8 mouse cellular contexts compared by ENCODE assay signal in the genomic region with DNA sequence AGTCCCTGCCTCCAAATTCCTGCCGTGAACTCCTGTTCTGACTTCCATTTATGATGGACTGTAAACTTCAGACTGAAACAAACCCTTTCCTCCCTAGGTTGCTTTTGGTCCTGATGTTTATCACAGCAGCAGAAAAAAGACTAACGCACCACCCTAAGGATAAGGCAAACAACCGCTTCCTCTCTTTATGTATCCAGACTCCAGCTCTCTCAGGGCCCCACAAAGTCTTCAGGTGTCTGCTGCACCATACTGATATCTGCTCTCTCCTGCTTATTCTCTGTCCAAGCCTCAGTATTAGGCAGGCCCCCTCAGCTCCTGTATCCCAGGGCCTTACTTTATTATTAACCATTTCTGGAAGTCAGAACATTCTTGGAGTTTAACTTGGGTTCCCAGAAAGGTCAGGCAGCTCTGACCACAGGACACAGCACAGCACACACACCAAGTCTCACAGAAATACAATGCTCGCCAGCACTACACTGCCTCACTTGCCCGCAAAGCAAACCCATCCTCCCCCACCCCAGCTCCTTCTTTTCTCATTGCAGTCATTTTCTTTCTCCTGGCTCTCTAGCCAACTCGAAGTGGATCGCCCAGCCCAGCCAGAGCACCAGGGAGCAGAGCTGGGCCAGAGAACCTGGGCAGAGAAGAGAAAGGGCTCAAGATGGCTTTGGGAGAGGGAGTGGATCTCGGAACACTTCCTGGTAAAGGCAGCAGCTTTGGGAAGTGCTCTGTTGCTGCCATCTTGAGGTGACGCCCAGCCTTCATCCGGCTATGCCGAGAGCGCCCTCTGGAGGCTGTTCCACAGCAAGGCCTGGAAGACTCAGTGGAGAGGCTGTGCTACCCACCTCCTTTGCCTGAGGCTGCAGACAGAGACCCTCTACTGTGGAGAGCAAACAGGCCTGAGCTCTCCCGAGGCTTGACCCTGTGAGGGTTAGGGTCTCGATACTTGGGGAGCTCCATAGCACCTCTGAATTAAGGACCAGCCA. TPM values are rescaled to one million over a fixed set of nuclear protein-coding genes. Genes with fewer than 3 reads are reported as not detected.
DNase-seq lines count a peak whose midpoint lies in the region; ATAC-seq and TF ChIP-seq lines count a peak whose summit lies in the region.

No protein-coding gene starts in this region.

- H3K4me1 ChIP-seq in hindbrain, postnatal 0 days (ENCODE audit: insufficient read depth, low read length): no peaks in the 10 kb centered on the region

- 0 out of 2 replicates have a peak overlapping the region, but pooled peaks have one; percentile 6 for H3K4me2 ChIP-seq in hindbrain, postnatal 0 days (ENCODE audit: low read depth, low read length)

- H3K36me3 ChIP-seq in hindbrain, postnatal 0 days (ENCODE audit: insufficient read depth, low read length): no peaks in the 10 kb centered on the region

- TF ChIP-seq CTCF in hindbrain, postnatal 0 days (IDR thresholded peaks at IDR 0.05; ENCODE audit: low read depth): peak; percentile 99

- peak overlapping the region; percentile 67 for H3K27ac ChIP-seq in hindbrain, postnatal 0 days

- DNase-seq in WW6 (ENCODE audit: low read depth, low spot score): peak; percentile 84
- DNase-seq in cerebellum, postnatal 36 days: peak; percentile 92 to 94
- peak; percentile 72 to 80 for DNase-seq in gastrocnemius, adult 8-10 months (ENCODE audit: low spot score in 2 of 2)
- DNase-seq in hindbrain, postnatal 0 days (ENCODE audit: low spot score): peak; percentile 95
- peak; percentile 87 to 90 for DNase-seq in left cerebral cortex, adult 18-20 months (ENCODE audit: low spot score in 2 of 2)
- peak; percentile 90 to 92 for DNase-seq in lung, postnatal 4 days
- DNase-seq in retina, postnatal 1 day: peak; percentile 93
- DNase-seq in thymus, postnatal 4 days: peak; percentile 95

- ATAC-seq in hindbrain, postnatal 0 days: peak; percentile 79

- H3K4me3 ChIP-seq in hindbrain, postnatal 0 days (ENCODE audit: low read length): no peak overlapping the region

- H3K9me3 ChIP-seq in hindbrain, postnatal 0 days (ENCODE audit: low read length): no peaks in the 10 kb centered on the region

- 0 out of 2 replicates have a peak overlapping the region, but pooled peaks have one; percentile 3 for H3K9ac ChIP-seq in hindbrain, postnatal 0 days (replicated peaks; ENCODE audit: low read length)

- no peaks in the 10 kb centered on the region for H3K27me3 ChIP-seq in hindbrain, postnatal 0 days (ENCODE audit: insufficient read depth, low read length)

- WGBS in hindbrain, postnatal 0 days: 29% methylated on average over 14 of the region's 14 CpGs

RNA-seq across cellular contexts. Expression of gene Ntn5, which starts 1.4 kb away (rescaled TPM):
- total RNA-seq in gastrocnemius, adult 8-10 months (2022): under 1 TPM; 0.18 to 0.48 (median 0.27) TPM
- 0.94 TPM in 1 of 2 replicates, not detected in the other for total RNA-seq in hindbrain, postnatal 0 days (2014; rRNA removed)
- 0.68 and 0.80 TPM in 2 replicates for polyA plus RNA-seq in hindbrain, postnatal 0 days (2015; fragmentation: Nextera tagmentation; extraction: Ambion mirVana)
- 10 to 100 TPM; 11.1 to 13.3 TPM for total RNA-seq in left cerebral cortex, adult 18-20 months (2021)

RNA-seq across cellular contexts. Expression of gene Sec1, which starts 11.8 kb away (rescaled TPM):
- under 1 TPM in 3 of 4 experiments, not detected in 1; 0.12 to 0.18 (median 0.16) TPM for total RNA-seq in gastrocnemius, adult 8-10 months (2022)
- total RNA-seq in hindbrain, postnatal 0 days (2014; rRNA removed): 0.68 and 0.79 TPM in 2 replicates
- 0.35 and 0.48 TPM in 2 replicates for polyA plus RNA-seq in hindbrain, postnatal 0 days (2015; fragmentation: Nextera tagmentation; extraction: Ambion mirVana)
- 1 to 10 TPM; 1.2 to 1.7 TPM for total RNA-seq in left cerebral cortex, adult 18-20 months (2021)

RNA-seq across cellular contexts. Expression of gene Fut2, which starts 16.2 kb away (rescaled TPM):
- under 1 TPM; 0.12 to 0.29 (median 0.20) TPM for total RNA-seq in gastrocnemius, adult 8-10 months (2022)
- 0.32 TPM in 1 of 2 replicates, not detected in the other for total RNA-seq in hindbrain, postnatal 0 days (2014; rRNA removed)
- 0.15 and 0.67 TPM in 2 replicates for polyA plus RNA-seq in hindbrain, postnatal 0 days (2015; fragmentation: Nextera tagmentation; extraction: Ambion mirVana)
- under 1 TPM; 0.12 to 0.26 TPM for total RNA-seq in left cerebral cortex, adult 18-20 months (2021)

RNA-seq across cellular contexts. Expression of gene Car11, which starts 17.2 kb away (rescaled TPM):
- 10 to 100 TPM; 14.3 to 18.2 (median 16.1) TPM for total RNA-seq in gastrocnemius, adult 8-10 months (2022)
- 89.4 and 91.0 TPM in 2 replicates for total RNA-seq in hindbrain, postnatal 0 days (2014; rRNA removed)
- polyA plus RNA-seq in hindbrain, postnatal 0 days (2015; fragmentation: Nextera tagmentation; extraction: Ambion mirVana): 76.9 and 78.2 TPM in 2 replicates
- total RNA-seq in left cerebral cortex, adult 18-20 months (2021): 100 to 1,000 TPM; 215 to 220 TPM

RNA-seq across cellular contexts. Expression of gene Dbp, which starts 22.5 kb away (rescaled TPM):
- 100 to 1,000 TPM in 3 of 4 experiments, 10 to 100 TPM in 1; 69.5 to 173 (median 143) TPM for total RNA-seq in gastrocnemius, adult 8-10 months (2022)
- total RNA-seq in hindbrain, postnatal 0 days (2014; rRNA removed): 4.2 and 12.2 TPM in 2 replicates
- polyA plus RNA-seq in hindbrain, postnatal 0 days (2015; fragmentation: Nextera tagmentation; extraction: Ambion mirVana): 4.6 and 5.3 TPM in 2 replicates
- total RNA-seq in left cerebral cortex, adult 18-20 months (2021): 10 to 100 TPM; 63.1 to 84.6 TPM
